Mouse (Mus musculus): ENCODE results near the gene Ddx25.

- TF ChIP-seq POLR2A (IDR thresholded peaks at IDR 0.05; ENCODE audit: extremely low read depth, insufficient read depth, low read length) = no peak
- no peak for TF ChIP-seq CTCF (IDR thresholded peaks at IDR 0.05; ENCODE audit: low read depth, low read length)
These were observed 11.6 kb downstream of the Ddx25 start for GRCm38 (mm10) chr9:35546745-35547144.

Measured in liver, adult 2 months (tissue).